Mouse (Mus musculus): Measurements from ENCODE around the gene Hpf1. TPM values are rescaled to one million over a fixed set of nuclear protein-coding genes. Genes with fewer than 3 reads are reported as not detected.

Hpf1 gene
- 8.4 and 9.1 TPM in 2 replicates for polyA plus RNA-seq (2012; rRNA removed)

DNA sequence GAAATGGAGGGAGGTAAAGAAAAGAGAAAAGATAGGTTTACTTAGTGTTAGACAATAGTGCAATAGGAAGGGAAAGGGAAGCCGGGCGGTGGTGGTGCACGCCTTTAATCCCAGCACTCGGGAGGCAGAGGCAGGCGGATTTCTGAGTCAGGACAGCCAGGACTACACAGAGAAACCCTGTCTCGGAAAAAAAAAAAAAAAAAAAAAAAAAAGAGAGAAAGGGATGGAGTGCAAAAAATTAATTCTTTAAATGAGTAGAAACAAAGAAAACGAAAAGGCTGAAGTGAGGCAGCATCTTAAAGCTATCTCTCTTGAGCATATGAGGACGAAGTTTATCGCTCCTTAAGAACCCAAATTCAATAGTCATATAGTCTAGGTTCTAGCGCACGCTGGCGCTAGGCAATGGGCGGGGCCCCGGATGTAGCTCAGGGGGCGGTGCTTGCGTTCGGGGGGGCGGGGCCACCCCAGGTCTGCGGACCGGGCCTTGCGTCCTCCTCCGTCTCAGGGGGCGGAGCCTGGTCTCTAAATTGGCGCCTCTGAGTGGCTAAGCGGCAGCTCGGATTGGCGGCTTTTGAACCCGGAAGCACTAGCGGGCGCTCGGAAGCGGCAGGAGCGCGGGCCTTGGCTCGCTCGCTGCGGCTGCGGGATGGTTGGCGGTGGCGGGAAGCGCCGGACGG, at the start of gene Hpf1:
Hpf1 (plus strand) TSS at position 576 of the 677 bp plus-strand sequence.
- DNase-seq (ENCODE audit: low read depth), result peak; percentile 59

DNA sequence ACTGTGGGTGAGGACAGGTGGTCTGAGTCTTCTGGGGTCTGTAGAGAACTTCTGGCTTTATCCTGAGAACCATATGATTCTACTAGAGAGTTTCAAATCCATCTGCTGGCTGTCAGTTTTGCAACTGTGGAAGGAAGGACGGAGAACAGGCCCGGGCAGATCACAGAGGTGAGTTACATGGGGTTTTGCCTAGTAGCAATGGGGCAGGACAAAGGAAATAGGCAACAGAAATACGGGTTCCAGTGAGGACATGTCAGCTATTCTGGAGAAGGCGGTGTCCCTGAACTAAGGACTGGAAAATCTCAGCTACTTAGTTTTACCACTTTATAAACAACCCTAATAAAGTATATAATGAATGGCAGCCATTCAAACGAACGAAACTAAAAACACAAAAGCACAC, 47.8 kb upstream of the Hpf1 start:
- peak; percentile 75 for DNase-seq (ENCODE audit: low read depth)

DNA sequence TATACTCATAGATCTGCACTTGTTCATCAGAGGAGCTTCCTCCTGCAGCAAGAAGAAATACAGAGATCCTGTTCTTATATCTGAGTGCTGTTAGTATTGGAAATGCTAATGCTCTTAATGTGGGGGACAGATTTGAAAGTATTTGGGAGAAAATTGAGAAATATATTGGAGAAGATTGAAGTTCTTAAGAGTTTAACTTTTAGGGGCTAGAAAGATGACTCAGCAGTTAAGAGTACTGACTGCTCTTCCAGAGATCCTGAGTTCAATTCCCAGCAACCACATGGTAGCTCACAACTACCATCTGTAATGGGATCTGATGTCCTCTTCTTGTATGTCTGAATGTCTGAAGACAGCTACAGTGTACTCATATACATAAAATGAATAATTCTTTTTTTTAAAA, 32.7 kb upstream of the Hpf1 start:
- no peak for DNase-seq (ENCODE audit: low read depth)

DNA sequence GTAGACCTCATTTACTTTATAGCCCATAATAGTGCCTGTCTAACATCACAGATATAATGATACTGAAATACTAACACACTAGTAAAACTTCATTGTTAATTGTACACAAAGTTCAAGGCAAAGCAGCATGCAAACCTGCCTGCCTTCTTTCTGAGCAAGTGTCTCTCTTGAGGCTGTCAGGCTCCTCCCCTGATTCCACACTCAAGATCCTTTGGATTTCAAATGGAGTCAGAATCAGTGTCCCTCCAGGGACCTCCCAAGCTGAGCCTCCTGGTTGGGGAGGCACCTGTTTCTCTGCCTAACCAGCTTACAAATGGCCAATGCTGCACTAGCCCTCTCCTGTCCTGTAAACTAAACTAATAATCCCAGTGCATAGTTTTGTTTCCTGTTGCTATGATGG, 32.1 kb upstream of the Hpf1 start:
- DNase-seq (ENCODE audit: low read depth), result no peak

DNA sequence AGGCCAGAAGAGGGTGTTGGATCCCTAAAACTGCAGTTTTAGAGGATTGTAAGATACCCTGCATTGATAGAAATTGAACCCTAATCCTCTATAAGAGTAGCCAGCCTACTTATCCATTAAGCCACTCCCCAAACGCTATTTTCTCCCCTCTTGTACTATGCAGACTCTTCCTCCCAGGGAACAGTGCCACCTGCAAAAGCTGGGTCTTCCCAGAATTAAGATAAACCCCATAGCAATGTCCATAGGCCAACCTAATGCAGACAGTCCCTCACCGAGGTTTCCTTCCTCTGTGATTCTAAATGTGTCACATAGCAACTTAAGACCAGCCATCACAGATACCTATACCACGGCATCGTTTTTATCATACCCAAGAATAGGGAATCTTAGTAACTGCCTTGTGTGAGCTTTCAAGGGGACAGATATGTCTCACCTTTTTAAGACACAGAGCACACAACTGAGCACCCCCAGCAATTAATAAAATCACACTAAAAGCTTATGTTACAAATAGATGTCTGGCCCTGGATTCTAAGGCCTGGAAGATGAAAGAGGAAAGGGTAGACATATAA, 31.2 kb upstream of the Hpf1 start:
- DNase-seq (ENCODE audit: low read depth), result no peak

DNA sequence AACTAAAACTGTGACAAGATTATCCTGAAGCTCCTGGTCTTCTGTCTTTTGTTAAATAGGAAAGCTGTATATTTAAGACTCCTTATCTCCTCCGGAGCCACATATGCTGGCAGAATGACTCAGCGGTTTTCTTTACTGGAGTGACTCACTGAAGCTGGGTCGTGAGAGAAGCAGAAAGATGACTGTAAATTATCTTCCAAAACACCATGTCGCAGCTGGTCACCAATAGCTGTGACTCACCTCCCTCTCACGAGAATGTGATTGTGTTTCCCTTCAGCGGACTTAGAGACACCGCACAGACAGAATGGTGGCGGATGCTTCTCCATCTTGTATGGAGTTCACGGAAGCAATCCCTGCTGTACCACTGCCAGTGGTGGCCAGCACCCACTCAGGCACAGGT, 30.6 kb upstream of the Hpf1 start:
- DNase-seq (ENCODE audit: low read depth), result no peak

DNA sequence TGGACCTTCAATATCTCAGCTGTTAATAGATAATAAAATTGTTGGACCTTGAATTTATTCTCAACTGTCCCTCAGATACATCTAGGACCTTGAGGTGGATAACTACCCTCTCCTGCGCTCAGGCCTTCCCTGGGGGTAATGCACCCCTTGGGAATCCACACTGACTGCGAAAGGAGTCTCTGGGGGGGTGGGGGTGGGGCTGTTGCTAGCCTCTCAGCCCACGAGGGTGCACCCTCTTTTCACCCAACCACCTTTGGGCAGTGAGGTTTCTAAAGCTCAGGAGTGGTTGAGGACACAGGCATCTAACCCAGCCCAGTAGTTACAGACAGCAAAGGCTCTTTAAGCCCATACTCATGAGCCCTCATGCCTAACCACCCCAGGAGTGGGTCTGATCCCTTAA, 29.5 kb upstream of the Hpf1 start:
- DNase-seq (ENCODE audit: low read depth), result no peak

DNA sequence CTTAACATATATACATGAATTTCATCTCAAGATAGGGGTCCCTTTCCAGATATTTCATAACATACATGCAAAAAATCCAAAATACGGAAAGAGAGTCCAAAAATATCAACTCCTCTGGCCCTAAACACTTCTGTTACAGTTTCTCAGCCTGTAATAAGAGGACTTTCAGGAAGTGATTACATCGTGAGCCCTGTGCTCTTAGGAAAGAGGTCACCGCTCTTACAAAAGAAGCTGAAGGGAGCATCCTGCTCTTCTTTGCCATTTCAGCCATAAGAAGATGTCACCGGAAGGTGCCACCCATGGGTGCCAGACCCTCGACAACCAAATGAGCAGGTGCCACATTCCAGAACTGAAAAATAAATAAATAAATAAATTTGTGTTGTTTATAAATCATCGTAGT, 28.4 kb upstream of the Hpf1 start:
- DNase-seq (ENCODE audit: low read depth), result no peak

DNA sequence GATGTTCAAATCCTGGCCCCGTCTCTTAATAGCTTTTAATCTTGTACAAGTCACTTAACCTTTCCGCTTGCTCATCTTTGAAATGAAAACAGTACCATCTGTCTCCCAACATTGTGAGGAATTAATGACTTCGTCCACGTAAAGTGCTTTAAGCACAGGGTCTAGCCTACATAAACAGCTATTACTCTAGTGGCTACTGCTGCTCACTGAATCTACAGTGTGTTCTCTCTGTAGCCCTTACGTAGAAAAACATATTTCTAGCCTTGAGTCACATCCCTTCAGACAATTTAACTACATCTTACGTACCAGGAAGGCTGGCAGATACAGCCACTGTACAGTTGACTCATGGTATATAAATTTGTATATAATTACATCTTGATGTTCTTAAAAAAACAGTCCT, 25.3 kb upstream of the Hpf1 start:
- no peak for DNase-seq (ENCODE audit: low read depth)

DNA sequence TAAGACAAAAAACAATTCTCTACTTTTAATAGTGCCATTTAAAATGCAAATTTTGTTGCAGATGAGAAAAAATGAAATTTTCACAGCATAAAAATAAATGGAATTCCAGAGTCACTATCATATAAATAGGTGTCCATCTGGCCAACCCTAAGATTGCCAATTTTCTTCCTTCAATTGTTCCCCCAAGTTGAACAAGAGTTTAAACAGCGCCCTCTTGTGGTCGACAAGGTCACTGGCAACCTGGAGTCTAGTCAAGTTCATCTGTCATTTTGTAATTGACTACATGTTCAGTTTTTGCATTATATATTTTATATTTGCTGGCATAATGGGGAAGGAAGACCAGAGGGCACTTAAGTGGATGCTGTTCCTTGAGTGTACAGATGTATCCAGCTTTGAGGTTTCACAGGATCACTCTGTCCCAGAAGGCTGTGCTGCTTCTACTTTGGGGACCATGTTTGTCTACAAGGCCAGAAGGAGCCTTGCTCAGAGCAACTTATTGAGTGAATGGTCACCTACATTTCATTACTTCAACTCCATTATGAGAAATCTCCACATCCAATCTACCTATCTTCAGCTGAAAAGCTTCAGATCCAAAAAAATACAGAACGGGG, 24.6 kb upstream of the Hpf1 start:
- no peak for DNase-seq (ENCODE audit: low read depth)

DNA sequence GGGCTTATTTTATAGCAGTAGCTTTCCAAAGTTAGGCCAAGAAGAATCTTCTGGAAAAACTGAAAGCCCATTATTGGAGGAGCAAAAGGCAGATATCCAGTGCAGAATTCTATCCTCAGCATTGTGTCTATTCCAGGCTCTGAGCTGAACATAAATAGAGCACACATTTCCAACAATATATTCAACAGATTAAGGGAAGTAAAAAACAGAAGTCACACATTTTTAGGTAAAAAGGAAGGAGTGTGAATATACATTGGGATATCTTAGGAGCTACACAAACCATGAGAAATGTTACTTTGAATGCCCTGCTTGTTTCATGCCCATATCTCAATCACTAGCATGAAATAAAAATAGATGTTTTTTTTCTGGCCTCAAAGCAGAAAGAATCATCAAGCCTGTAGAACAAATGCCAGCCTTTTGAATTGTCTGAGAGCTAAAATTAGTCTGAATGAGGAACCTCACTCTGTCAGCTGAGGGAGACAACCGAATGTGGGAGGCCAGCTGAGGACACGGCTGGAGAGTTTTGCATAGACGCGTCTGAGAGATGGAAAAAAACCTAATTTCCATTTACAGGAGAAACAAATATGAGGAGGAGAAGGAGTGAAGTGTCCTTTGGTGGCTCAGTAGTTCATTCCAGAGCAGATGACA, 22.6 kb upstream of the Hpf1 start:
- DNase-seq (ENCODE audit: low read depth), result no peak

DNA sequence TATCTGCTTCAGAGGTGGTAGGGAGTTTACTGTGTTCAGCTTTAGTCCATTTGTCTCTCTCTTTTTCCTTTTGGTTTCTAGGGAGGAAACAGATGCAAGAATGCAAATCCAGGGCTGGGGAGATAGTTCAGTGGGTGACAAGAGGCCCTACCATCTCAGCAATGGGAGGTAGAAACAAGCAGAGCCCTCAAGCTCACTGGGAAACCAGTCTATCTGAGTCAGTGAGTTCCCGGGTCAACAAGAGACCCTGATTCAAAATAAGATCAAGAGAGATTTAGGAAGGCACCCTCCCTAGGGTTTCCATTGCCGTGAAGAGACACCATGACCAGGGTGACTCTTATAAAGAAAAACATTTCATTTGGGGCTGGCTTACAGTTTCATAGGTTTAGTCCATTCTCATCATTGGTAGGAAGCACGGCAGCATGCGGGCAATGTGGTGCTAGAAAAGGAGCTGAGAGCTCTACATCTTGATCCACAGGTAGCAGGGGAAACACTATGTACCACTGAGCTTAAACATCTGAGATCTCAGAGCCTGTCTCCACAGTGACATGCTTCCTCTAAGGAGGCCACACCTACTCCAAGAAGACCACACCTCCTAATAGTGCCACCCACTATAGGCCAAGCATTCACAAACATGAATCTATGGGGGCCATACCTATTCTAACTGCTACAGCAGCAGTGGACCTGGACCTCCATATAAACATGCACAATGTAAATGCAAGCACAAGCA, 21.8 kb upstream of the Hpf1 start:
- DNase-seq (ENCODE audit: low read depth), result no peak

DNA sequence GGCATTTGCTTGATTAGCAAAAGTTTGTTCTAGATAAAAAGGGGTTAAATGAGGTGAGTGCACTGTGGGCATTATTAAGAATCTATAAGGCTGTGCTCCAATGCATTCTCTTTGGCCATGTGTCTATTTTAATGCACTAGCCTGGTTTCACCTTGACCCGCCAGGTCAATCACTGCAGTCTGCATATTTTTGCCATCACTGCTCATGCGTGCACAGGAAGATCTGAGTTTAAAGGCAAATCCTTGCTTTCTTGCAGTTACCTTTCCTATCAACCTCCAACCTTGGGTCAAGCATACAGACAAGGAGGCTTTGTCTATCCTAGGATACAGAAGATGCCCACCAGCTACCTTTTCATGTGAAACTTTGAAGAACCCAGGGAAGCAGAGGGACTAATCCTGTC, 20.5 kb upstream of the Hpf1 start:
- no peak for DNase-seq (ENCODE audit: low read depth)

DNA sequence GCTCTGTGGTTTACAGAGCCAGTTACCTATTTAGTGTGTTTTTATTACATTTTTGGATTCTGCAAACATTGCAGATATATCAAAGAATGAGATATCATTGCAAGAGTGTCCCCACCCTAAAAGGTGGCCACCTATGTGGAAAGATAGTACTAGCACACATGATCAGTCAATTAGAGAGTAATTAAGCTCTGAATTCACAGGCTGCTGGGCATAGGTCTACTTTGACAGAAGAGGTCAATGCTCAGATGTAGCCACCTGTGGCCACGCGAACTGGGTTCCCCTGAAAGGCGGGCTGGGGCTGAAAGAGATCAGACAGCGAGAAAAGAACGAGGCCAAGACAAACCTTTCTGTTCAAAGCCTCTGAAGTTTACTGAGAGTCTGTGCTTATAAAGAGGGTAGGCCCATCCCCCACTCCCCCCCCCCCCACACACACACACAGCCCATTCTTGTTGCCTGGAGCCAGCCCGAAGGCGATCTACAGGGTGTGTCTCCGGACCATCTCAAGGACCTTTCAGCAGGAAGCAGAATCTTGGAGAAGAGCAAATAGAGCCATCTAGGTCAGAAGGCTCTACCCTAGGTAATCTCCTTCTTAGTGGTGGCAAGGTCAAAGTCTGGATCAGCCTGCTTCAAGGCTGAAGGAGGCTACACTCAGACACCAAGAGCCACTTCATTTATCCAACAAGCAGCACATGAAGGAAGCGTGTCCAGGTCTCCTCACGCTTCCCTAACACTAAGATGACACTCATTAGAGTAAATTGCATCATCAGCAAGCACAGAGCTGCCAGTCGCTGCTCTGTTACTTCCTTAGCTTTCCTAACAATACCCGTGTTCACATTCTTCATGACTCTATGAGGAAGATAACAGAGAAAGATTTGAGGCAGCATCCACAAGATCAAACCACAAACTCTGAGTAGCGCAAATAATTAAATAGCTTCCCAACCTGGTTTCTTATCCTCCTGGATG, 19.7 kb upstream of the Hpf1 start:
- DNase-seq (ENCODE audit: low read depth), result no peak

DNA sequence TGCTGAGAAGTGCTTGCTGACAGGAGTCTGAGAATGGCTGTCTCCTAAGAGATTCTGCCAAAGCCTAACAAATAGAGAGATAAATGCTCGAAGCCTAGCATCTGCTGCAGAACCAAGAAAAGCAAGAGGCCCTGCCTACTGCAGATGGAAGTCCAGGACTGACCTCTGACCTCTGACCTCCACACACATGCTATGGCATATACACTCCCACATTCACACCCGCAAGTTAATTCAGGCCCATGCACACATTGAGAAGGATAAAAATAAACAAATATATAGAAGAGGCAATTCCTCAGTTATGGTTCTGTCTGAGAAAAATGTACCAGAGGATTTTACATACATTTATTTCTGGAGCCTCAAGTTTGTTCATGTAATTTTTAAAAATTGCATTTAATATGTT, 11.6 kb upstream of the Hpf1 start:
- no peak for DNase-seq (ENCODE audit: low read depth)

DNA sequence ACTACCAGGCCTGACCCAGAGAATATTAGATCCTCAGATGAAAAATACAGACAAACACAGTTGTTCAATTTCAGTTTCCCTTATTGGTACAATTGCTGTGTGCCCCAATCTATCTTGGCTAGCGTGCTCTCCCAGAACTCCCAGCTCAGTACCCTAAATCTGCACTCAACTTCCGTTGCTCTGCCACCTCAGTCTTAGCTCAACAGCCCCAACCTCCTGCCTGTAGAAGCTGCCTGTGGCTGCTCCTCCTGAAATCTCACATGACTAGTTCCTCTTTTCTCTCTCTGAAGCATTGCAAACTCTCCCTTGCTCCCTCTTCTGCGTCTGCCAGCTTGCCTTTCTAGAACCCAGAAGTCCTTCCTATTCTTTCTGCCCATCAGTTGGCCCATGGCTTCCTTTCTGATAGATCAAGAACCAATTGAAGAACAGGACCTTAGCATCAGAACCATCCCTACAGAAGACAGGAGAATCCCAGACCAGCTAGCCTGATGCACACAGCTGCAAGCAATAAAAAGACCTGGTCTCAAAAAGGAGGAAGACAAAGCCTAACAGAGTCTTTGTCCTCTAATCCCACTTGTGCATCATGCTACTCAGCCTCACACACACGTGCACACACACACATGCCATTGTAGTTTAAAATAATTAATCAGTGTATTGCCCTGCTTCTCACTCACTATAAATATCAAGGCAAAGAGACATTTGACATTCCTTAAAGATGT, 6.6 kb upstream of the Hpf1 start:
- DNase-seq (ENCODE audit: low read depth), result no peak

DNA sequence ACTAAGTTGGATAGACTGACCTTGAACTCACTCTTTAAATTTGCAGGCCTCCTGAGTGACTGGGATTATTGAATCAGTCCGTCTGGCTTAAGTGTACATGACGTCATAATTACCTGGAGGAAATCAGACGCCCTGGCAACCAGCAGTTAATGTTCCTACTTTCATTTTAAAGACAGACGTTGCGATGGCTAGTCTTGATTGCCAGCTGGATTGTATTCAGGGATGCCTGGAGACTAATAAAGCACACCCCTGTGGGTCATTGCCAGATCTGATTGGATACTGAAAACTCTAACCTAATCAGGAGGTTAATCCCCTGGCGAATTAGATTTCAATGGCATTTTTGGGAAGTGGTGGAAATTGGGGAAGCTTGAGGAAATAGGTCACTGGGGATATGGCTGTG, 3.5 kb upstream of the Hpf1 start:
- DNase-seq (ENCODE audit: low read depth), result peak; percentile 68

DNA sequence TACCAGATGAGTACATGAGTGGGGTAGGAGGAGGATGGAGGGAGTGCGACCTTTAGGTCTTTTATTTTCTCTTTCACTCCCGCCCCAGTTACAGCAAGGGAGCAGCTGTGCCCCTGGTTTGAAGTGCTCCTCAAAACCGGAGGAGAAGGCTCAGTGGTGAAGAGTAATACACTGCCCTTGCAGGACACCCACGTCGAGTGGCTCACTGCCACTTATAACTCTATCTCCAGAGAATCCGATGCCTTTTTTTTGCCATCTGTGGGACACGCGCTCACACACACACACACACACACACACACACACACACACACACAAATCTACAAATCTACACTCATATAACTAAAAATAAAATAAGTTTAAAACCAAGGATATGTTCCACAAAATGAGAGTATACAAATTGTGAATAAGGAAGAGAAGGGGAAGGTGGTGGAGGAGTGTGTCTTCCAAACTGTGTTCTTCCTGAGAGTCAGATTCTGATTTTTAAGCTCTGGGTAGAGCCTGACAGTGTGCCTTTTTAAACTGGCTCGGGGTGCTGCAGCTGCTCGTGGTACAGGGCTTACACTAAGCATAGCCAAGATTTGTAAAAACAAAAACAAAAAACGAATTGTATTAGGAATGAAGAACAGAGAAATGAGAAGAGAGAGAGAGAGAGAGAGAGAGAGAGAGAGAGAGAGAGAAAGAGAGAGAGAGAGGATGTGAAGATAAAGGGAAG, 931 bp upstream of the Hpf1 start:
- no peak for DNase-seq (ENCODE audit: low read depth)

DNA sequence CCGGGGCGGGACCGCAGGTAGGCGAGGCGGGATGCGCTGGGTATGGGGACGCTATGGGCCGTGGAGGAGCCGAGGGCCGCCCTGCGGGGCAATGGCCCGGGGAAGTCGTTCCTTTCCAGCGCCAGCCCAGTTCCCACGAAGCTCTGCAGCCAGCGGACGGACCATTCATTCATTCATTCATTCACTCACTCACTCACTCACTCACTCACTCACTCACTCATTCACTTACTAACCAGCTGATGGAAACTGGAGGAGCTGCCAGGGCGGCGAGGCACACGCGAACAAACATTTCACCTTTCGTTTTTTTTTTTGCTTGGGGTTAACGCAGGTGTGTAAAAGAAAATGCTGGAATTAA, 279 bp downstream of the Hpf1 start:
- DNase-seq (ENCODE audit: low read depth), result no peak

DNA sequence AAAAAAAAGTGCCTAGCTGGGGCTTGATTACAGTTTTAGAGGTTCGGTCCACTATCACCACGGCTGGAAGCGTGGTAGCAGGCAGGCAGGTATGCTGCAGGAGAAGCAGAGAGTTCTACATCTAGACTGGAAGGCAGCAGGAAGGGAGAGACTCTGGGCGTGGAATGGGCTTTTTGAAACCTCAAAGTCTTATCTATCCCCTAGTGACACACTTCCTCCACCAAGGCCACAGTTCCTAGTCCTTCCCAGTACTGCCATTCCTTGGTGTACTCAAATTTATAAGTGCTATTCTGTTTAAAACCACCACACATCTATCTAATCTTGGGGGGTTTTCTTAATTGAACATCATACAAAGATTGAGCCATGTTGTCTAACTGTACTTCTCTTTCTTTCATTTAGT, 1.5 kb downstream of the Hpf1 start:
- DNase-seq (ENCODE audit: low read depth), result no peak
